Mouse (Mus musculus) testis, adult 2 months (tissue): Measurements from ENCODE around the gene Pigu. TPM values are rescaled to one million over a fixed set of nuclear protein-coding genes. Genes with fewer than 3 reads are reported as not detected.

Experiments used
- H3K27ac ChIP-seq: fragments of 200-500 bp; 2 replicates; pipeline ENCODE4 v1.5.1; 2012; ENCODE audit warnings: low read depth, low read length; ENCODE audit not compliant: control insufficient read depth, insufficient read depth
- H3K27me3 ChIP-seq: fragments of 200-500 bp; 2 replicates; pipeline ENCODE4 v1.6.1; 2012; ENCODE audit warnings: mild to moderate bottlenecking, low read length, moderate library complexity; ENCODE audit not compliant: control insufficient read depth, insufficient read depth
- H3K36me3 ChIP-seq: fragments of 200-500 bp; 2 replicates; pipeline ENCODE4 v1.6.1; 2012; ENCODE audit warnings: mild to moderate bottlenecking, low read length; ENCODE audit not compliant: control insufficient read depth, insufficient read depth
- H3K4me1 ChIP-seq: fragments of 200-500 bp; 2 replicates; pipeline ENCODE4 v1.6.1; 2012; ENCODE audit warnings: low read length; ENCODE audit not compliant: control insufficient read depth, insufficient read depth
- H3K4me3 ChIP-seq: fragments of 200-500 bp; 2 replicates; pipeline ENCODE4 v1.5.1; 2012; ENCODE audit warnings: low read depth, mild to moderate bottlenecking, low read length, moderate library complexity, mixed read lengths; ENCODE audit not compliant: control insufficient read depth
- CTCF ChIP-seq: fragments of 200-500 bp; IDR thresholded peaks from 2 replicates; pipeline ENCODE4 v1.5.1; 2012; ENCODE audit warnings: low read depth, mild to moderate bottlenecking, inconsistent platforms, low read length, moderate library complexity; ENCODE audit not compliant: control insufficient read depth, insufficient read depth, insufficient replicate concordance
- POLR2A ChIP-seq: fragments of 200-500 bp; IDR thresholded peaks from 2 replicates; pipeline ENCODE4 v1.6.1; 2012; ENCODE audit warnings: low read depth, mild to moderate bottlenecking, inconsistent platforms, low read length, moderate library complexity; ENCODE audit not compliant: control insufficient read depth
- polyA plus RNA-seq: library from polyadenylated mRNA; depleted of rRNA; stranded (reverse); fragments of >200 nt; gene quantifications from 2 replicates; pipeline ENCODE4 v1.2.3, GENCODE M21; 2012

Pigu gene
- polyA plus RNA-seq, 1 experiment, result 36.9 TPM

DNA sequence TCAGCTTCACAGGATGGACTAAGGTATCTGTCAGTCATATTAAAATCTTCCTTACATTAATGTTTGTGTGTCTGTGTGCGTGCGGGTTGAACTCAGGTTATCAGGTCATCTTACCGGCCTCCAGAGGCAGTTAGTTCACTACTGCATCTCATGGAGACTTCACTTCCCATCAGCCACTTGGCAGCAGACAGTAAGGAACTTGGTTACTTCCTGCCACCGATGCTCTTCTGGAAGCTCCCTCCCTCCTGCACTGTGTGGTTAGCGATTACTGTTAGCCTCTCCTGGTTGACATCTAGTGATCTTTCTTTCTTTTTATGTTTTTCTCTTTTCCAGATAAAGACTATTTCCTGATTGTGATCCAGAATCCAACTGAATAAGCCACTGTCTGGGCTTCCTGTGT, 107.6 kb downstream of the Pigu start:
- Histone ChIP-seq H3K27ac (no peak overlapping the region), H3K4me3 (no peak overlapping the region), H3K36me3 (no peaks in the 10 kb centered on the region), H3K4me1 (no peaks in the 10 kb centered on the region), H3K27me3 (no peaks in the 10 kb centered on the region)
- TF ChIP-seq POLR2A (no peak), CTCF (no peak)

- no peak overlapping the region for H3K27ac ChIP-seq
- TF ChIP-seq POLR2A (no peak), CTCF (no peak)
- no peaks in the 10 kb centered on the region for H3K36me3 ChIP-seq
- no peaks in the 10 kb centered on the region for H3K27me3 ChIP-seq
- H3K4me1 ChIP-seq, result no peaks in the 10 kb centered on the region
- H3K4me3 ChIP-seq, result no peak overlapping the region
These were observed 108.5 kb downstream of the Pigu start for GRCm38 (mm10) chr2:155248718-155249117.

GRCm38 (mm10) chr2:155248206-155248605, 109.0 kb downstream of the Pigu start:
- no peaks in the 10 kb centered on the region for H3K36me3 ChIP-seq
- H3K27ac ChIP-seq, result no peak overlapping the region

GRCm38 (mm10) chr2:155246231-155246630, 111.0 kb downstream of the Pigu start:
- Histone ChIP-seq H3K4me3 (no peak overlapping the region), H3K4me1 (no peaks in the 10 kb centered on the region), H3K27ac (no peak overlapping the region), H3K36me3 (no peaks in the 10 kb centered on the region), H3K27me3 (no peaks in the 10 kb centered on the region)
- TF ChIP-seq POLR2A (no peak), CTCF (no peak)

More at GRCm38 (mm10) chr2:155248206-155248605, 109.0 kb downstream of the Pigu start:
- TF ChIP-seq POLR2A, result no peak
- no peak for TF ChIP-seq CTCF
- H3K4me3 ChIP-seq, result no peak overlapping the region
- no peaks in the 10 kb centered on the region for H3K27me3 ChIP-seq
- H3K4me1 ChIP-seq, result no peaks in the 10 kb centered on the region

DNA sequence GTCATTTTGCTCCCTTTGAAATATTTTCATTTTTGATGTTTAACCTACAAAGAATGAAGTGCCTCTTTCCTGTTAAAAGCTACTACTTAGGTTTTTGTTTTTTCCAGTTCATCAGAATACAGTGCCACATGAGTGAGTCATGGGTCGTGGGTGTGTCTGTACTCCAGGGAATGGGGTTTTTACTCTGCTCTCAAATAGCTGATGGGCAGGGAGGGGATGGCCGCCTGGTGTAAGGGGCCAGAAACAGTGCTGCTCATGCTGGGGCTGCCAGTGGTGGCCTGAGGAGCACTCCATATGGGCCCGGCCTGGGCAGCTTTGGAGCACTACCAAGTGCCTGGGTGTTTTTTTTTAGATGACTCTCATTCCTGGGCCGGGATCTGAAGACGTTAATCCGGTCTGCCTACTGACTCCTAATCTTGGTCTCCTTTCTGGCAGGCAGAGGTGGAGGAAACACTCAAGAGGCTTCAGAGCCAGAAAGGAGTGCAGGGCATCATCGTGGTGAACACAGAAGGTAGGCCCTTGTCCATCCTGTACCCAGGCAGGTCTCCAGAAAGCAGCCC, 114.9 kb downstream of the Pigu start:
- no peak for TF ChIP-seq POLR2A
- TF ChIP-seq CTCF, result no peak
- Histone ChIP-seq H3K27me3 (no peaks in the 10 kb centered on the region), H3K27ac (no peak overlapping the region), H3K36me3 (no peaks in the 10 kb centered on the region), H3K4me1 (peaks cover 4% of the 10 kb centered on the region), H3K4me3 (no peak overlapping the region)

- Histone ChIP-seq H3K36me3 (no peaks in the 10 kb centered on the region), H3K4me1 (peaks cover 9% of the 10 kb centered on the region), H3K4me3 (no peak overlapping the region), H3K27ac (no peak overlapping the region), H3K27me3 (no peaks in the 10 kb centered on the region)
- TF ChIP-seq POLR2A, result no peak
- no peak for TF ChIP-seq CTCF
These were observed 116.3 kb downstream of the Pigu start for GRCm38 (mm10) chr2:155240915-155241314.

- Histone ChIP-seq H3K27me3 (no peaks in the 10 kb centered on the region), H3K36me3 (no peaks in the 10 kb centered on the region), H3K4me1 (peaks cover 9% of the 10 kb centered on the region), H3K4me3 (peak overlapping the region; percentile 39), H3K27ac (no peak overlapping the region)
- no peak for TF ChIP-seq CTCF
- TF ChIP-seq POLR2A, result no peak
These were observed 120.0 kb downstream of the Pigu start for GRCm38 (mm10) chr2:155237276-155237675.

DNA sequence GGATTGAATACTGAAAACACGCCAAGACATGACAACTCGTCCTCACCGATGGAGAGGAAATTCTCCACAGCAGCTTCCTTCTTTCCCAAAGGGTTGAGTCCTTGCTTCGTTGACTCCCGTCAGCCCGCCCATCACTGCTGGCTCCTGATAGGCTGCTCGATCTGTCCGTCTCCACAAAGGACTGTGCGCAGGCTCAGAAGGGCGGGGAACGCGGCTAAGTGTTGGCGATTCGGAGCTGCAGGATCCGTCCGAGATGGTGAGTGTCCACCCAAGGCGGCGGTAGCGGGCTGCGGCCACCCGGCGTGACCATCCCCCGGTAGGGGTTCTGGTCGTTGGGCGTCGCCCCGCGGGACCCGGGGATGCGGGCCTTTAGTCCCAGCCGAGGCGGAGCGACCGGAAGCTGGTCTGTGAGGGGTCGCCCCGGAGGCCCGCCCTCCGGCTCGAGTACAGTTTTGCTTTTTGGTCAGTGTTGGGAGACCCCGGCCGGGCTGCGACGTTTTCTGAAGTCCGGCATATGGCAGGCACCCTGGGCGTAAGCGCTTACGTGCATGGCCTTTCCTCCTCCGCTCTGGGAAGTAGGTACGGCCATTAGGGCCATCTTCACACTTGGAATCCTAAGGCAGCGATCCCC, 120.8 kb downstream of the Pigu start, which contains the start of gene Dynlrb1:
Gene Dynlrb1 (plus strand): TSS at position 172 of the 631 bp plus-strand sequence.
- peak within 1 kb of the TSS; percentile 91 for H3K27ac ChIP-seq
- H3K4me1 ChIP-seq, result peaks cover 9% of the 10 kb centered on the region
- peak within 1 kb of the TSS; percentile 94 for H3K4me3 ChIP-seq
- H3K27me3 ChIP-seq, result no peaks in the 10 kb centered on the region
- no peak for TF ChIP-seq CTCF
- peak; percentile 91 for TF ChIP-seq POLR2A
- no peaks in the 10 kb centered on the region for H3K36me3 ChIP-seq
